Mouse (Mus musculus) hindbrain, embryonic 16.5 days (tissue): ENCODE measurements around the gene Inppl1. TPM values are rescaled to one million over a fixed set of nuclear protein-coding genes. Genes with fewer than 3 reads are reported as not detected.

Experiments
- ATAC-seq: fragments of 200-750 bp; cut with Nextera tagmentation; 2 replicates; pipeline ENCODE4 v1.8.0; 2017; ENCODE audit warnings: moderate TSS enrichment, moderate library complexity
- H3K27ac ChIP-seq: fragments of 300-500 bp; sonication (generic); 2 replicates; pipeline ENCODE4 v1.5.1; 2014; ENCODE audit warnings: low read depth, mild to moderate bottlenecking, control low read depth, low read length, moderate library complexity
- H3K27me3 ChIP-seq: fragments of 300-500 bp; sonication (generic); replicated peaks from 2 replicates; pipeline ENCODE4 v1.6.1; 2014; ENCODE audit warnings: low read length; ENCODE audit not compliant: control insufficient read depth, insufficient read depth
- H3K36me3 ChIP-seq: fragments of 300-500 bp; sonication (generic); 2 replicates; pipeline ENCODE4 v1.6.1; 2014; ENCODE audit warnings: mild to moderate bottlenecking, low read length, moderate library complexity, mixed read lengths; ENCODE audit not compliant: control insufficient read depth, insufficient read depth
- H3K4me1 ChIP-seq: fragments of 300-500 bp; sonication (generic); 2 replicates; pipeline ENCODE4 v1.6.1; 2014; ENCODE audit warnings: low read depth, low read length; ENCODE audit not compliant: control insufficient read depth, insufficient read depth
- H3K4me2 ChIP-seq: fragments of 300-500 bp; sonication (generic); 2 replicates; pipeline ENCODE4 v1.6.1; 2014; ENCODE audit warnings: mild to moderate bottlenecking, low read length, control low read depth, moderate library complexity
- H3K4me3 ChIP-seq: fragments of 300-500 bp; sonication (generic); 2 replicates; pipeline ENCODE4 v1.5.1; 2014; ENCODE audit warnings: mild to moderate bottlenecking, low read length, control low read depth, moderate library complexity
- H3K9ac ChIP-seq: fragments of 300-500 bp; sonication (generic); 2 replicates; pipeline ENCODE4 v1.6.1; 2014; ENCODE audit warnings: low read depth, mild to moderate bottlenecking, control low read depth, low read length, moderate library complexity
- H3K9me3 ChIP-seq: fragments of 300-500 bp; sonication (generic); 2 replicates; pipeline ENCODE4 v1.6.1; 2014; ENCODE audit warnings: mild to moderate bottlenecking, low read length, moderate library complexity; ENCODE audit not compliant: control insufficient read depth
- WGBS: fragments of 180-500 bp; shearing (Covaris S2); extraction: QIAGEN DNeasy Blood & Tissue Kit; methylation state at CpG from one replicate; pipeline ENCODE4 v1.1.7; 2014; 5-methylcytosine and 5-hydroxymethylcytosine counted together
- polyA plus RNA-seq: library from polyadenylated mRNA; unstranded; fragments of >200 nt; fragmentation: Nextera tagmentation; extraction: Ambion mirVana; gene quantifications from 2 replicates; pipeline ENCODE4 v1.2.1, GENCODE M21; 2015

Gene Inppl1
- polyA plus RNA-seq, 1 experiment from 2014 or later = 14.3 TPM

DNA sequence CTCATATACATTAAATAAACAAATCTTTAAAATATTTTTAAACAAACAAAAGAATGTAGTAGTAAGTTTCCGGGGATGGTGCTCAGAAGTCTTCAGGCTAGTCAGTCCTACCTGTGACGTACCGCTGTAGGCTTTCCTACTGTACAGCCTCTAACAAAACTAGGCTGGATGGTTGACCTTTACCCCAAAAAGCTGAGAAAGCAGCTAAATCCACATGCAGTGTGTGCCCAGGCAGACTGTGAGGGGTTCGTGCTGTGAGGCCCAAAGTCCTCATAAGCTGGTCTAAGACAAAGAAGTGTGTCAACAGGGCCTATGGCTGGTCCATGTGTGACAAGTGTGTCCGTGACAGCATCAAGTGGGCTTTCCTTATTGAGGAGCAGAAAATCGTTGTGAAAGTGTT lies 14.8 kb upstream of the Inppl1 start:
- no peaks in the 10 kb centered on the region for H3K9me3 ChIP-seq
- no peak overlapping the region for H3K4me2 ChIP-seq
- no peak overlapping the region for H3K27ac ChIP-seq
- H3K36me3 ChIP-seq = no peaks in the 10 kb centered on the region
- H3K9ac ChIP-seq = no peak overlapping the region
- H3K27me3 ChIP-seq = no peaks in the 10 kb centered on the region
- no peak for ATAC-seq
- no peaks in the 10 kb centered on the region for H3K4me1 ChIP-seq
- 86% methylated on average over 6 of the region's 6 CpGs for WGBS
- H3K4me3 ChIP-seq = no peak overlapping the region

DNA sequence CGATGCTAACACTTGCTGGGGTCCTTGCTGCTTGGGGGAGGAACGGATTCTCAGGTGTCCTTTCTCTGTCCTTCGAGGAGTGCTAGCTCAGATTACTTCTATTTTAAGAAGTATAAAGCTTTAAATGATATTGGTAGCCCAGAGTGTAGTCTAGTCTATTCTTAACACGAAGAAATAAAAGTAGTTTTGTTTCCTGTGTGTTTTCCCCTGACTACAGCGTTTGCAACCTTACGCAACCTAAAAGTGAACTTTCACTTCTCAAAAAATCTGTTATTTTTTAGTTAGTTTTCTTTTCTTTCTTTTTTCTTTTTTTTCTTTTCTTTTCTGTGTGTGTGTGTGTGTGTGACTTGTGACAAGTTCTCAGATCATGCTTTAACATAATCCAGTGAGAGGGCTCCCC lies 13.7 kb upstream of the Inppl1 start:
- Histone ChIP-seq H3K27ac (no peak overlapping the region), H3K4me1 (no peaks in the 10 kb centered on the region), H3K4me2 (no peak overlapping the region), H3K9me3 (no peaks in the 10 kb centered on the region), H3K27me3 (no peaks in the 10 kb centered on the region), H3K4me3 (no peak overlapping the region), H3K9ac (no peak overlapping the region), H3K36me3 (no peaks in the 10 kb centered on the region)
- 85% methylated on average over 6 of the region's 6 CpGs for WGBS
- no peak for ATAC-seq

DNA sequence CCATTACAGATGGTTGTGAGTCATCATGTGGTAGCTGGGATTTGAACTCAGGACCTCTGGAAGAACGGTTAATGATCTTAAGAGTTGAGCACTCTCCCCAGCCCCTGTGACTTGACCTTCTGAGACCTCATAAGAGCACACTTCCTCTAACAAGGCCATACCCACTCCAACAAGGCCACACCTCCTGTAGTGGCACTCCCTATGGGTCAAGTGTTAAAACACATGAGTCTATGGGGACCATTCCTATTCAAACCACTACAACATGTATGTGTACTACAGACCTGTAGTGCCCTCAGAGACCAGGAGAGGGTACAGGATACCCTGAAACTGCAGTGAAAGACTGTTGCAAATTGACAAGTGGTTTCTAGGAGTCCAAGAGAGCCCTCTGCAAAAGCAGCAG lies 9.9 kb upstream of the Inppl1 start:
- H3K9ac ChIP-seq = no peak overlapping the region
- WGBS = 88% methylated on average over 1 of the region's 1 CpGs
- H3K36me3 ChIP-seq = no peaks in the 10 kb centered on the region
- H3K9me3 ChIP-seq = no peaks in the 10 kb centered on the region
- H3K4me2 ChIP-seq = no peak overlapping the region
- no peaks in the 10 kb centered on the region for H3K27me3 ChIP-seq
- H3K27ac ChIP-seq = no peak overlapping the region
- no peak for ATAC-seq
- no peak overlapping the region for H3K4me3 ChIP-seq
- H3K4me1 ChIP-seq = no peaks in the 10 kb centered on the region

DNA sequence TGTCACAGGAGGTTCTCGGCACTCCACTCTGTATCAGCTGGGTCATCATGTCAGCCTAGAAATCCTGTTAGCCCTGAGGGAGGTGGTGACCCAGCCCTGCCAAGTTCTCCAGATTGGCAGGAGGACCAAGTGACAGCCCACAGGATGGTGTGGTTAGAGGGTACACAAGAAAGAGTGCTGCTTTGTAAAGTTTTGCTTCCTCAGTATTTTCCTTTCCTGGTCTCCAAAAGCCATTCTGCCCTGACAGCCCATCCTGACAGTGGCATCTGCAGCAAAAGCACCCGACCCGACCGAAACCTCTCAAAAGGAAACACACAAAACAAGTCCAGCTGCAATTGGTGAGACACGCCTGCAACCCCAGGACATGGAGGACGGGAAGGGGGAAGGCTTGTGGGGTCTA lies 6.2 kb upstream of the Inppl1 start:
- Histone ChIP-seq H3K9me3 (no peaks in the 10 kb centered on the region), H3K4me1 (no peaks in the 10 kb centered on the region), H3K27me3 (no peaks in the 10 kb centered on the region), H3K36me3 (no peaks in the 10 kb centered on the region), H3K27ac (no peak overlapping the region), H3K4me3 (no peak overlapping the region), H3K4me2 (no peak overlapping the region), H3K9ac (no peak overlapping the region)
- no peak for ATAC-seq
- WGBS = 74% methylated on average over 6 of the region's 6 CpGs

DNA sequence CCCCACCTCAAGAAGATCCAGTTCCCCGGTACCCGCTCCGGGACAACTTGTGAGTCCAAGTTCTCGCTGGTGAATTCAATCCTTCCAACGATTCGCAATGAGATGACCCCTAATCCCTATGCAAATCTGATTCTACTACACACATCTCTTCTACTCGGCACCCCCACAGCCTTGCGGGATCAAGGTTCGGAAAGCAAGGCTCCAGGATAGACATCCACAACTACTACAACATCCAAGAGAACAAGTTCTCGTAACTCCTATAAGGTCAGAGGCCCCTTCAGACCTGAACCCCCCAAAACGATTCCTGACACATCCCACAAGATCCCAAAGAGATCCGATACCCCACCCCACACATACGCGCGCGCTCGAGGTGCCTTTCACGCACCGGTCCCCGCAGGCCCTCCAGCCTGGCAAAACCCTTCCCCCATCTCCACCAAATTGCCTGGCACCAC lies 849 bp downstream of the Inppl1 start:
- Histone ChIP-seq H3K4me1 (peaks cover 21% of the 10 kb centered on the region), H3K9me3 (no peaks in the 10 kb centered on the region), H3K36me3 (no peaks in the 10 kb centered on the region), H3K9ac (peak overlapping the region; percentile 80), H3K4me3 (peak overlapping the region; percentile 72), H3K4me2 (peak overlapping the region; percentile 99), H3K27ac (peak overlapping the region; percentile 69), H3K27me3 (no peaks in the 10 kb centered on the region)
- under 1% methylated on average over 20 of the region's 20 CpGs for WGBS
- no peak for ATAC-seq

DNA sequence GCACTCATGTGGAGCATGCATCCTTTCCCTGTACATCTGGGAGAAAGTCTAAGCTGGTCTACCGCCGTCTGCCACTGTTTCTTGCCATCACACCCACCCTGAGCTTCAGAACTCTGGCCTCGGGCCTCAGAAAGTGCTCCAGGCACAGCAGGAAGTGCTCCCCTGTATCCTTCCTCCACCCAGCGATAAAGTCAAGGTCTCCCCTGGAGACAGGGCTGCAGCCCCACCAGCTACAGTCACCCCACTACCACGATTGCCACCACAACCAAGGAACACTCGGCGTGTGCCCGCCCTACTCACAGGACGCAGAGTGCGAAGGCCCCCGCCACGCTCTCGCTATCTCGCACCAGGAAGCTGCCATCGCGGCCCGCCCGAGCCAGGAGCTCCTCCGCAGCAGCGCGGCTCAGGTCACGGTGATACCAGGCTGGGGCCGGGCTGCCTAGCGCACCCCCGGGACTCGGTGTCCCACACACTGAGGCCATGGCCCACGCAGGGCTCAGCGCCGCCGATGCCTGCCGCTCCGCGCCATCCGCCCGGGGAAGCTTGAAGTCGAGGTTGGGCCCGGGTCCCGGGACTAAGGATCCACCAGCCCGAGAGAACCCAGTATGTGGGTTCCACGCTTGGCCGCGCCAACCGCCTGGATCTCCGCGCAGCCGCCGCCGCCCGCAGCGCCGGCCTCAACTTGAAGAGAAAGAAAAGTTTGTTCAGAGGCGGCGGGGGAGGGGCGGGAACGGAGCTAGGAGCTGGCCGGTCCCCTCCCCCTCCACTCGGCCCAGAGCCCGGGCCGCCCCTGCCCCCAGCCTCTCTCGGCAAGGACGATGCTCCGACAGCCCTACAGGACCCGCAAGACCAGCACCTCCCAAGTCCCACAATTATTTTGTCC lies 1.5 kb downstream of the Inppl1 start:
- H3K27ac ChIP-seq = peak overlapping the region; percentile 69
- peak overlapping the region; percentile 99 for H3K4me2 ChIP-seq
- peak overlapping the region; percentile 80 for H3K9ac ChIP-seq
- H3K36me3 ChIP-seq = no peaks in the 10 kb centered on the region
- peak; percentile 60 for ATAC-seq
- H3K27me3 ChIP-seq = no peaks in the 10 kb centered on the region
- H3K4me1 ChIP-seq = peaks cover 21% of the 10 kb centered on the region
- under 1% methylated on average over 33 of the region's 63 CpGs for WGBS
- no peaks in the 10 kb centered on the region for H3K9me3 ChIP-seq
- H3K4me3 ChIP-seq = peak overlapping the region; percentile 72

DNA sequence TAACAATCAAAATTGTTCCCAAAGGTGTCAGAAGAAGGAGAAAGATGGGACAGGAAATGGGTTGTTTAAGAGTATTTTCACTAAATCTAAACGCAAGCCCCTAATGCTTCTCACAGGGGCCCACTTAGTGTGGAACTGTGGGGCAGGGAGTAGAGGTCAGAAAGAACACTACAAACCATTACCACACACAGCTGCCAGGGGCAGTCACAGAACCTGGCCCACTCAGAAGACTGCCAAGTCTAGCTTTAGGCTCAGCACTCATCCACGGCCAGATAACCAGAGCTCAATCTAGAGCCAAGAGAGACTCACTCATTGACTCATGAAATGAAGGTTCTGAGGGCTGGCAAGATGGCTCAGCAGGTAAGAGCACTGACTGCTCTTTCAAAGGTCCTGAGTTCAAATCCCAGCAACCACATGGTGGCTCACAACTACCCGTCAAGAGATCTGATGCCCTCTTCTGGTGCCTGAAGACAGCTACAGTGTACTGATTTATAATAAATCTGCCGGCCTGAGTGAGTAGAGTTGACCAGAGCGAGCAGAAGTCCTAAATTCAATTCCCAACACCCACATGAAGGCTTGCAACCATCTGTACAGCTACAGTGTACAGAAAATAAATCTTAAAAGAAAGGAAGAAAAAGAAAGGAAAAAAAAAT lies 2.4 kb downstream of the Inppl1 start:
- Histone ChIP-seq H3K36me3 (peaks cover 6% of the 10 kb centered on the region; the same call in 1 of the 2 replicates), H3K4me2 (peak overlapping the region; percentile 99), H3K4me3 (peak overlapping the region; percentile 72), H3K27ac (no peak overlapping the region), H3K27me3 (no peaks in the 10 kb centered on the region), H3K9ac (peak overlapping the region; percentile 80; the same call in 1 of the 2 replicates), H3K9me3 (no peaks in the 10 kb centered on the region), H3K4me1 (peaks cover 21% of the 10 kb centered on the region)
- 50% methylated on average over 5 of the region's 5 CpGs for WGBS
- ATAC-seq = no peak

DNA sequence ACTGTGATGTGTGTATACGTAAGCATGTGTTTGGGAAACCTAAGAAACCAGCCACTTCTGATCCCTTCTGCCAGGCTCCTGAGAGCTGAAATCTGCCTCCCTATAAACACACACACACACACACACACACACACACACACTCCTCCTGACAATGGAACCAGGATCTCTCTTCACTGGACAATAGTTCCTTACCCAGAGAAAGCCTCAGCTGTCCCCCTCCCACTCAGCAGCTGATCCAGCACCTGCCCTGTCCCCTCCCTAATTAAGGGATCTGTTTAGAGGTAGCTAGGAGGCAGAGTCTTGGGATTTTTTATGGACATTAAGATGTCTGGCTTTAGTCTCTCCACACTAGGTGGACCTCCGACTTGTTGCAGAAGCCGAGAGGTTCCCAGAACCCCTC lies 3.1 kb downstream of the Inppl1 start:
- Histone ChIP-seq H3K27me3 (no peaks in the 10 kb centered on the region), H3K9ac (no peak overlapping the region), H3K9me3 (no peaks in the 10 kb centered on the region), H3K4me2 (peak overlapping the region; percentile 99; the same call in 1 of the 2 replicates), H3K4me1 (peaks cover 21% of the 10 kb centered on the region), H3K27ac (no peak overlapping the region), H3K36me3 (peaks cover 7% of the 10 kb centered on the region; the same call in 1 of the 2 replicates), H3K4me3 (no peak overlapping the region)
- ATAC-seq = no peak
- WGBS = 53% methylated on average over 3 of the region's 3 CpGs

DNA sequence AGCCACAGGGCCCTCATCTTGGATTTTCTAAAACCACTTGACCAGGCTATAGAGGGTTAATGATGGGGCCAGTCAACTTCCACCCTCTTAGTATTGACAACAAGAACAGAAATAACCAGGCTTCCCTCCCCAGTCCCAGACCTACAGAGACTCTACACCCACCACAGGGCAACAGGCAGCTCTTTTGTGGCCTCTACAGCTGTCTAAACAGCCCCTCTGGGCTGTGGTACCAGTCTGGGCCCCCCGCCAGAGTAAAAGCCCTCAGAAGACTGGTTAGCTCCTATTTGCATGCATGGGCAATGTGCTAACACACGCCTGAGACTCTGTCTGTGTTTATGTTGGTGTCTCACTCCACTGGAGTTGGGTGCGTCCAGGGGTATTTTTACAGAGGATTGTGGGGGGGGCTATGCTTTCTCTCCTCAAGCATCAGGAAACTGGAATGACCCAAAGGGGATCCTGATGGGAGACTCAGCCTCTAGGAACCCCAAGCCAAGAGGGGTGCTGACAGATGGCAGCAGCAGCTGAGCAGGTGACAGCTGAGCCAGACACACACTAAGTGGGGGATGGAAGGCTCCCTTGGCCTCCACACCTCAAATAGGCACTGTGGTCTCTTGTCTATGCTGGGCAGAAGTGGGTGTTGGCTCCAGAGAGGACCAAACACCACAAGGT lies 4.0 kb downstream of the Inppl1 start:
- Histone ChIP-seq H3K4me2 (no peak overlapping the region), H3K27me3 (no peaks in the 10 kb centered on the region), H3K9ac (no peak overlapping the region), H3K4me1 (peaks cover 21% of the 10 kb centered on the region), H3K4me3 (no peak overlapping the region), H3K36me3 (peaks cover 7% of the 10 kb centered on the region; the same call in 1 of the 2 replicates), H3K9me3 (no peaks in the 10 kb centered on the region), H3K27ac (no peak overlapping the region)
- 37% methylated on average over 3 of the region's 3 CpGs for WGBS
- ATAC-seq = peak; percentile 32; the same call in 1 of the 2 replicates
